Mouse (Mus musculus): ENCODE results near the gene Ankrd36.
A peak's percentile ranks its signal among the peaks of the same experiment; 100 is the strongest.
"Not testable (repeated sequence)": the region's sequence is repeated elsewhere in the genome, so short reads cannot be mapped to it uniquely, and the experiment has no call there.

Ankrd36 gene

DNA sequence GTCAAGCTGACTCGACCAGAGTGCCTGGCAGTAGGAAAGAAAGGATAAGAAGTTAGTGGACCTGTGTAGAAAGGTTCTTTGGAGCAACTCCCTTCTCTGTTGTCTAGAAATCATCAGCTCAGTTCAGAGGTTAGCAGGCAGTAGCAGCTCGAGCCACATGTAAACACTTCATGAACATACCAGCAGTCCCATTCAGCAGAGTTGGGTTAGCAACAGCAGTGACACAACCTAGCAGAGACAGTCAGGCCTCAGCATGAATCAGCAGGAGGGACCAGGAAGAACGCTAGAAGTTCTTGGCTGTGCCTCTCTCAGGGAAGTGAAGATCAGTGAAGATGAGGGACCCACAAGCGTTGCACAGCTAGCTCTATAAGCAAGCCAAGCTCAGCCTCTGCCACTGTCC is 24.0 kb upstream of the Ankrd36 start:
- no peak for DNase-seq (ENCODE audit: low read depth in 1 of 2, low spot score in 2 of 2)

DNA sequence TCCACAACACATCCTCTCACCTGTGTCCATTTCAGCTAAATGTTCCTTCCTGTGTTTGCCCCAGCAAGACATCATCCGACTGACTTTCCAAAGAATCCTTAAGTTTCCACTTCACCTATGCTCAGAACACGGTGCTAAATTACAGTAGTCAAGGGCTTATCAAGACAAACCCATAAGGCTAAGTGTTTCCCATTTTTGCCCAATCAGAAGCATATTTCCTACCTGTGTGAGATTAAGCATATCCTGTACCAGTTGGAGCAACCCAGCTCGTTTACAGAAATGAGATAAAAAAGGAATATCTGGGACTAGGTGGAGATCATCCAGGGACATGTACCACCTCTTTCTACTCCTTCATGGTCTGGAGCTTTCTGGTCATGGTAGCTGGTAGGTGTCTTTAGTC is 22.8 kb upstream of the Ankrd36 start:
- DNase-seq (ENCODE audit: low read depth in 1 of 2, low spot score in 2 of 2): no peak

GRCm38 (mm10) chr11:5551430-5551829 is 18.1 kb upstream of the Ankrd36 start:
- DNase-seq (ENCODE audit: low read depth in 1 of 2, low spot score in 2 of 2): no peak

- no peak for DNase-seq (ENCODE audit: low read depth in 1 of 2, low spot score in 2 of 2)
Measured at GRCm38 (mm10) chr11:5551931-5552330, 17.6 kb upstream of the Ankrd36 start.

DNA sequence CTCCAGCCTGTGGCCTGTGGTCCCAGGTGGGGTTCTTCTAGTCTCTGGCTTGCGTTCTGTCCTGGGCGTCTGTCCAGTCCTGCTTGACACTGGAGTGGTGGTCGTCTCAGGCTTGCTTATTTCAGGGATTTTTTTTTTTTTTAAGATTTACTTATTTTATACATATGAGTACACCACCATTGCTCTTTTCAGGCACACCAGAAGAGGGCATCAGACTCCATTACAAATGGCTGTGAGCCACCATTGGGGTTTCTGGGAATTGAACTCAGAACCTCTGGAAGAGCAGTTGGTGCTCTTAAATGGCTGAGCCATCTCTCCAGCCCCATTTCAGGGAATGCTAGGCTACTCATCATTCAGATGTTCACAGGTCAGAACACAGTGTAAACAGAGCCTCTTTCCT is 9.2 kb upstream of the Ankrd36 start:
- DNase-seq (ENCODE audit: low read depth in 1 of 2, low spot score in 2 of 2): no peak

DNA sequence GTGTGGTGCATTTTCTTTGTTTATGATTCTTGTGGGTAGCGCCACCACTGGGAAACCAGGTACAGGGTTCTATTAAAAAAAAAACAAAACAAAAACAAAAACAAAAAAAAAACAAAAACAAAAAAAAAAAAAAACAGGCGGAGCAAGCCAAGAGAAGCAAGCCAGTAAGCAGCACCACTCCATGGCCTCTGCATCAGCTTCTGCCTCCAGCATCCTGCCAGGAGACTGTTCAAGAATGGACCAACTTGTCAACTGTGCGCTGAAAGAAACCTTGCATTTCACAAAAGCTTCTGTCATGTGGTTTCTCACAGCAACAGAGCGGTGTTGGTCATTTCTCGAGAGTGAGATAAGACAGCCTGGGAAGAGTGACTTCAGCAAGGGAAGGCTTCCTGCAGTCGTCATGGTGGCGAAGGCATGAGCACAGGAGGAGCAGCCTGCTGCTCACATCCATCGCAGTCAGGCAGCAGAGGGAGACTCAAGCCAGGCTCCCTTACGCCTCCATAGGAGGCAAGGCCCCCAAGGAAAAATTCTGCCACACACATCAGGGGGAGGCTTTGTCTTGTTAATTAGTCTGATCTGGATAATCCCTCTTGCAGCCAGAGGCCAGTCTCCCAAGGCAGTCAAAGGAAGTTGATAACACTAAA is 6.7 kb upstream of the Ankrd36 start:
- DNase-seq (ENCODE audit: low read depth in 1 of 2, low spot score in 2 of 2): no peak

DNA sequence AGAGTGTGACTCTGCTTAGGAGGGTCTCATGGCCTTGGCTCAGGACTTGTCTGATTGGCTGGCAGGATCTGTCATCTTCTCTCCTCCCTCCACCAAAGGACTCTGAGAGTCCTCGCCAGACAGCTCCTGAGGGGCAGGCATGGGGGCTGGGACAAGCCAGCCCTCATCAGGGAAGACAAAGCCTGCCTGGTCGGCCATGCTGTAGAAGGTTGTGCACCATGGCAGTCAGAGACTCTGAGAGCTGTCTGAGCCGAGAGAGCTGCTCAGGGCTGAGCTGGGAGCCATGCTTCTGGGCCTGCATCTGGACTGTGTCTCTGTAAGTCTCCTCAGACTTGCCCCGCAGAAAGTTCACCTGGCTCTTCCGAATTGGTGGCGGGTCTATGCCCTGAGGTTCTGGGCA is 5.6 kb upstream of the Ankrd36 start:
- DNase-seq (ENCODE audit: low read depth in 1 of 2, low spot score in 2 of 2): no peak

GRCm38 (mm10) chr11:5565596-5565995 is 3.9 kb upstream of the Ankrd36 start:
- no peak for DNase-seq (ENCODE audit: low read depth in 1 of 2, low spot score in 2 of 2)

- DNase-seq (ENCODE audit: low read depth in 1 of 2, low spot score in 2 of 2): no peak
Measured at GRCm38 (mm10) chr11:5566506-5566905, 3.0 kb upstream of the Ankrd36 start.

DNA sequence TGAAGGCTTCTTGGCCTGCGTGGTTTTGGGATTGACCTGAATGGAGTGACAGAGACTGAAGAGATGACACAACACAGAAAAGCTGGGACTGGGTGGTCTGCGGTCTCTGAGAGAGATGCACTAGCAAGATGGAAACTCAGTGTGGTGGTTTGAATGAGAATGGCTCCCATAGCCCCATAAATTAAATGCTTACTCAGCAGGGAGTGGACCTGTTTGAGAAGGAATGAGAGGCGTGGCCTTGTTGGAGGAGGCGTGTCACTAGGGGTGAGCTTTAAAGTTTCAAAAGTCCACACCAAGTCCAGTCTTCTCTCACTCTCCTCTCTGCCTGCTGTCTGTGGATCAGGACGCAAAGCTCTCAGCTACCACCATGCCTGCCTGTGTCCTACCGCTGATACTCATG is 1.8 kb upstream of the Ankrd36 start:
- DNase-seq (ENCODE audit: low read depth in 1 of 2, low spot score in 2 of 2): no peak

GRCm38 (mm10) chr11:5568082-5568481 is 1.4 kb upstream of the Ankrd36 start:
- DNase-seq (ENCODE audit: low read depth in 1 of 2, low spot score in 2 of 2): no peak

DNA sequence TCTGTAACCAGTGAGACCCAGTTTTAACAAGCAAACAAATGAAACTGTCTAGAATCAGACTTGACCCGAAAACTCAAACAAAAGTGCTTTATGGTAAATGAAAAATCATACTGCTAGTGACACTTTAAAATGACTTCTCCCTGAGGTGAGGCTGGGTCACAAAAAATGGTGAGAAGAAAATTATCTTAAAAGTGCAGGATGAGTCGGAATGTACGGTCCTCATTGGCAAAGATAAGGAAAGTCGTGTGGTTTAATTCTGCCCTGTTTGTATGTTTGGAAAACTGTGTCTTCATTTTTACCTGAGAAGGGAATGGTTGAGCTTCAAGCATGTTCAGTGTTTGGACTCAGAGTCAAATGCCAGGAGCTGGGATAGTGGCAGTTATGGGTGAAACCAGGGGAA is 2.4 kb downstream of the Ankrd36 start:
- no peak for DNase-seq (ENCODE audit: low read depth in 1 of 2, low spot score in 2 of 2)

DNA sequence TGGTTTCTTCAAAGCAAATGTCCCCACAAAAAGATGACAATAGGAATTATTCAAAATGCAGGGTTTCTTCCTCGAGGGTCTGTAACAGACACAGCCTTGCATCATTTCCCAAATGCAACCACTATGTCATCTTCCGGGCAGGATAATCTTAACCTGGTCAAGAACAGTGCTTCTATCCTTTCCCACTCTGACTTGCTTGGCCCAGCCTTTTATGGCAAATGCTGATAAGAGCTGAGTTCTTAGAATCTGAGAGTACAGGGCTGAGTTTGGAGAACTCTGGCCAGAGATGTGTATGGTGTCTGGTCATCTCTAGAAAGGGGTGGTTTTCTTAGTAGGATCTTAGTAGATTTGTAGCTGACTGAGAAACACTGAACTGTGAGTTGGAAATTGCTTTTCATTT is 4.3 kb downstream of the Ankrd36 start:
- DNase-seq (ENCODE audit: low read depth in 1 of 2, low spot score in 2 of 2): no peak

GRCm38 (mm10) chr11:5575046-5575445 is 5.6 kb downstream of the Ankrd36 start:
- DNase-seq (ENCODE audit: low read depth in 1 of 2, low spot score in 2 of 2): no peak

DNA sequence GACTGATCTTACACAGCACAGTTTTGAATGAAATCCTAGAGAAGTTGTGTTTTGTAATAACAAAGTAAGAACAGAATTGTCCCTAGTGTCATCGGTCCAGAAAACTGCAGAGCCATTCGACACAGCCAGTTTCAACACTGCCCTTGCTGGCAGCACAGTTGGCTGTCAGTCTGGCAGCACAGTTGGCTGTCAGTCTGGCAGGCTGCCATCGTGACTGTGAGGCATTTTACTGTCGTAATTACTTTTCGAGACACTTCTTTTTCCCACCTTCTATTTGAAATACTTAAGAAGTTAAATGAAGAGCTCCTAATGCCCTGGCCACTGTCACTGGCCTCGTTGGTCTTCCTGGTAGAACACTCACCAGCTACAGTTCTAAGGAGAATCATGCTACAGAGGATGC is 22.9 kb downstream of the Ankrd36 start:
- DNase-seq (ENCODE audit: low read depth in 1 of 2, low spot score in 2 of 2): no peak

DNA sequence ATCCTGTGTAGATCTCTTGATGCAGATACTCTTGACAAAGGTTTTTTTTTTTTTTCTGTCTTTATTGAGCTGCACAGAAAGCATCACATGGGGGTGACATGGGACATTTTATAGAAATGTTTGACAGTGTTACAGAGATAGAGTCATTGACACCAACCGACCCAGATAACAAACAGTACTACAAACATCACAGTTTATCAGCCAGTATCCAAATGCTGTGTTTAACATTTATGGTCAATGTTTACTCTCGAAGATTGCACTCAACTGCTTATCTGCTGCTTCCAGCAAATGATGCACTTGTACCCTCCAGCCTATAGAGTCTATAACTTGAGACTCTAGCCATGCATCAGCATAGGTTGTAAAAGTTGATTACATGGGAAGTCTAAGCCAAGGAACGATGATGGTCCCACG is 25.9 kb downstream of the Ankrd36 start:
- DNase-seq (ENCODE audit: low read depth in 1 of 2, low spot score in 2 of 2): no peak

DNA sequence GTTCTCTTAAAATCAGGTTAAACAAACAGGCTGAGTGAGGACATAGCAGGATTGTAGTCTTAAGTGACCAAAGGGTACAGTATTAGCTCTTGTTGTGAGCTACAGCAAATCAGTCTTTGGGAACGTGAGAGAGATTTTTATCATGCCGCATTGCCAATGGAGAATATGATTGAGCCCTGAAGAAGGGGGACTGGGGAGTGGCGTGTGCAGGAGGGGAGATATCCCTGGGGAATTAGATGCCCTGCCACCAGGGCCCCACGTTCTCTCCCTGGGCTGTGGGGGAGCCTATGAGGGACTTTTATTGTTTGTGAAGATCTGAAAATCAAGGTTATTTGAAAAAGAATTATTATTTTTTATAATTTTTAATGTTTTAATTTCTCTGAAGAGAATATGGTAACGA is 26.3 kb downstream of the Ankrd36 start:
- DNase-seq (ENCODE audit: low read depth in 1 of 2, low spot score in 2 of 2): no peak

- DNase-seq (ENCODE audit: low read depth in 1 of 2, low spot score in 2 of 2): no peak
Measured at GRCm38 (mm10) chr11:5596756-5597155, 27.3 kb downstream of the Ankrd36 start.

DNA sequence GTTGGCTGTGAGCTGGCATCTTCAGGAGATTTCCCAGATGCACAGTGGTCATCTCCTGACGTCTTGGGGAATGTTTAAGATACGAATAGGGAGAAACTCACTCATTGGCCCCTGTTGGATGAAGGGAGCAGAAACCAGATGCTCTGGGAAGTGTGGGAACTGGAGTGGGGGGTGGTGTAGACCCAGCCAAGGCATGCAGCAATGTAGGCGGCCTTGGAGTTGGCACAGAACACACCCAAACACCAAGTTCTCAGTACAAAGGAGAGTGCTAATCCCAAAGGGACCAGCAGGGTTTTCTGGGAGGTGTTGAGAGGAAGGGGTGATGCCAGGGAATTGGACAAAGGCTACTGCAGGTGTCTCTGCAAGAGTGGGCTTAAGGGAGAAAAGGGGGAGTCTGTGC is 35.9 kb downstream of the Ankrd36 start:
- no peak for DNase-seq (ENCODE audit: low read depth in 1 of 2, low spot score in 2 of 2)

DNA sequence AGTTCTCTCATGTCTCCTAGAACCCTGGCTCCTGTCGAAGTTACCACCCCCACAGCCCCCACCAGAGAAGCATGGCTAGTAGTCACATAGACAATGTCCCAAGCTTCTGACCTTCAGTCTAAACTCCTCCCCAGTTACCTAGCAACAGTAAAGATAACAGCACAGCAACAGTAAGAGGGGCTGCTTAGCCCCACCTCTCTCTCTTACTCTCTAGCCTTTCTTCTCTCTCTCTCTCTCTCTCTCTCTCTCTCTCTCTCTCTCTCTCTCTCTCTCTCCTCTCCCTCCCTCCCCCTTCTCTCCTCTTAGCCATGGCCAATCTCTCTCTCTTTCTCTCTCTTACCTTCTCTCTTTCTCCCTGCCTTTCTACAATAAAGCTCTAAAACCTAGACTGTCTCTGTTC is 42.4 kb downstream of the Ankrd36 start:
- DNase-seq (ENCODE audit: low read depth in 1 of 2, low spot score in 2 of 2): not testable (repeated sequence)

DNA sequence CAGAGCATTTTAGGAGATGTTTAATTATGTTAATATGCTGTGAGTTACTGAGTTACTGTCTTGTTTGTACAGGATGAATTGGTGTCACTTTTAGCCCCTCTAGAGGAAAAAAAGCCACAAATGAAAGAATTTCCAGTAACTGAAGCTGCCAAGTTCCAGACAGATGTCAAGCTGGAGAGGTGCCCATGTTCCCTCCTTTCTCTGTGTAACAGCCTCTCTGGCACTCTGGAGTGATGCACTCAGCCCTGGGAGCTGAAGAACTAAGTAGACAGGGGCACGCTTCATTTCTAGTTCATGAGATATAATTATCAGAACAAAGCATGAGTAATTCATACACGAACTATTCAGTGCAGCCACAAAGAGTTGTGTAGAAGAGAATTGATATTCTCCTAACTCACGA is 45.0 kb downstream of the Ankrd36 start:
- no peak for DNase-seq (ENCODE audit: low read depth in 1 of 2, low spot score in 2 of 2)

- DNase-seq (ENCODE audit: low read depth in 1 of 2, low spot score in 2 of 2): no peak
Measured at GRCm38 (mm10) chr11:5625101-5625500, 55.6 kb downstream of the Ankrd36 start.

- DNase-seq (ENCODE audit: low read depth in 1 of 2, low spot score in 2 of 2): peak in 1 of 2 experiments; percentile 43
Measured at GRCm38 (mm10) chr11:5629033-5629432, 59.5 kb downstream of the Ankrd36 start.

GRCm38 (mm10) chr11:5643085-5643484 is 73.6 kb downstream of the Ankrd36 start:
- DNase-seq (ENCODE audit: low read depth in 1 of 2, low spot score in 2 of 2): no peak

Measured in monocyte, adult 2 months (primary cell).